ENCODE assay signal across 8 mouse cellular contexts in the genomic region with DNA sequence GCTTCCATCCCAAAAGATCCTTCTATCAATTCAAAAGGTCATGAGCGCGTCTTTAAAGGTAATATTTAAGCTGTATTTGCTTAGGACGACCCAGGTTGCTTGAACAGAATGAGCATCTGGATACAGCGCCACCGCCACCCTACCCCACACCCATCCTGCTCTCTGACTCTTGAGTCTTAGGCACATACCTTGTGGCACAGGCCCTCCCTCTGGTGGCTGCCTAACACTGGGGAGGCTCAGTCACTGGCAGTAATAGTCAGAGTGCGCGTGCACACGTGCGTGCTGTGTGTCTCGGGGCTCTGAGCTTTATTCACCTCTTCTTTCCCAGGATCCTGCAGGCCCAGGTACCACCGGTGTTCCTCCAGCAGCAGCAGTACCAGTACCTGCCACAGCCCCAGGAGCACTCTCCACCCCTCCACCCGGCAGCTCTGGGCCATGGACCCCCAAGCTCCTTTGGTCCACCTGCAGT. TPM values are rescaled to one million over a fixed set of nuclear protein-coding genes. Genes with fewer than 3 reads are reported as not detected.
DNase-seq lines count a peak whose midpoint lies in the region; ATAC-seq and TF ChIP-seq lines count a peak whose summit lies in the region.

No protein-coding gene starts in this region.

- no peak overlapping the region for H3K4me3 ChIP-seq in cerebellum, adult 2 months (replicated peaks; ENCODE audit: insufficient read depth, low read depth, low read length)
- H3K4me3 ChIP-seq in brown adipose tissue, adult 24 weeks (ENCODE audit: insufficient read depth, low read depth, low read length), result peak overlapping the region; percentile 86
- H3K4me3 ChIP-seq in hindbrain, embryonic 14.5 days (replicated peaks; ENCODE audit: low read length), result 0 out of 2 replicates have a peak overlapping the region, but pooled peaks have one; percentile 5
- peak overlapping the region; percentile 96; the same call in 1 of the 2 replicates for H3K4me3 ChIP-seq in midbrain, embryonic 10.5 days

- ATAC-seq in hindbrain, embryonic 14.5 days (ENCODE audit: low FRiP score), result no peak

- H3K27me3 ChIP-seq in cerebellum, adult 2 months (ENCODE audit: control insufficient read depth, insufficient read depth, low read length), result no peaks in the 10 kb centered on the region
- H3K27me3 ChIP-seq in hindbrain, embryonic 14.5 days (ENCODE audit: control insufficient read depth, insufficient read depth, low read length), result no peaks in the 10 kb centered on the region
- H3K27me3 ChIP-seq in midbrain, embryonic 10.5 days (ENCODE audit: low read depth, poor library complexity, severe bottlenecking), result no peaks in the 10 kb centered on the region

- WGBS in cerebellum, adult 2 months, result 83% methylated on average over 12 of the region's 12 CpGs
- WGBS in hindbrain, embryonic 14.5 days, result 80% methylated on average over 12 of the region's 12 CpGs
- 84% methylated on average over 12 of the region's 12 CpGs for WGBS in midbrain, embryonic 10.5 days

- 0 out of 2 replicates have a peak overlapping the region, but pooled peaks have one; percentile 0 for H3K27ac ChIP-seq in cerebellum, adult 2 months (ENCODE audit: insufficient read depth, low read length)
- peak overlapping the region; percentile 97 for H3K27ac ChIP-seq in brown adipose tissue, adult 24 weeks (replicated peaks; ENCODE audit: low read depth, low read length)
- H3K27ac ChIP-seq in hindbrain, embryonic 14.5 days, result peak overlapping the region; percentile 57
- peak overlapping the region; percentile 50 for H3K27ac ChIP-seq in midbrain, embryonic 10.5 days (replicated peaks)

- H3K9ac ChIP-seq in hindbrain, embryonic 14.5 days, result no peak overlapping the region

- peak; percentile 4; the same call in 1 of the 2 replicates for TF ChIP-seq CTCF in cerebellum, adult 2 months (IDR thresholded peaks at IDR 0.05; ENCODE audit: borderline replicate concordance, insufficient read depth, low read depth, low read length)

- peaks cover 84% of the 10 kb centered on the region for H3K36me3 ChIP-seq in hindbrain, embryonic 14.5 days (replicated peaks; ENCODE audit: control insufficient read depth, insufficient read depth)
- H3K36me3 ChIP-seq in midbrain, embryonic 10.5 days, result peaks cover 86% of the 10 kb centered on the region

- no peak for DNase-seq in cerebellum, adult 2 months
- no peak for DNase-seq in cerebellum, postnatal 36 days
- no peak for DNase-seq in hindbrain, embryonic 14.5 days (ENCODE audit: low spot score)
- DNase-seq in midbrain, embryonic 10.5 days (ENCODE audit: low spot score), result no peak
- DNase-seq in left cerebral cortex, postnatal 10 days (ENCODE audit: extremely low spot score in 1 of 2, low spot score in 2 of 2), result no peak
- no peak for DNase-seq in layer of hippocampus, adult 8-10 months (ENCODE audit: low spot score in 2 of 2)
- DNase-seq in left cerebral cortex, postnatal 14 days (ENCODE audit: low spot score in 2 of 2), result no peak

- H3K9me3 ChIP-seq in hindbrain, embryonic 14.5 days (ENCODE audit: control insufficient read depth, low read length), result no peaks in the 10 kb centered on the region
- no peaks in the 10 kb centered on the region for H3K9me3 ChIP-seq in midbrain, embryonic 10.5 days (replicated peaks)

- H3K4me1 ChIP-seq in cerebellum, adult 2 months (ENCODE audit: control insufficient read depth, insufficient read depth, low read length), result peaks cover 32% of the 10 kb centered on the region
- H3K4me1 ChIP-seq in brown adipose tissue, adult 24 weeks (ENCODE audit: control insufficient read depth, insufficient read depth, insufficient read length, low read length), result peaks cover 41% of the 10 kb centered on the region
- peaks cover 76% of the 10 kb centered on the region for H3K4me1 ChIP-seq in hindbrain, embryonic 14.5 days (replicated peaks; ENCODE audit: control insufficient read depth, insufficient read depth, low read length)
- peaks cover 92% of the 10 kb centered on the region for H3K4me1 ChIP-seq in midbrain, embryonic 10.5 days

- H3K4me2 ChIP-seq in hindbrain, embryonic 14.5 days (replicated peaks), result peak overlapping the region; percentile 97; the same call in 1 of the 2 replicates

- no peak for TF ChIP-seq POLR2A in cerebellum, adult 2 months (IDR thresholded peaks at IDR 0.05; ENCODE audit: borderline replicate concordance, insufficient read depth, low read length)

- intact Hi-C loops in left cerebral cortex, postnatal 10 days (cut with DNase I), result no loop called here
- intact Hi-C loops in left cerebral cortex, postnatal 14 days (cut with DNase I), result no loop called here

RNA-seq across cellular contexts. Expression of a gene that starts 6.8 kb away (rescaled TPM):
- polyA plus RNA-seq in cerebellum, adult 2 months (2012; rRNA removed), result 23.1 and 24.4 TPM in 2 replicates
- 33.0 and 42.2 TPM in 2 replicates for polyA plus RNA-seq in brown adipose tissue, adult 24 weeks (2012; ENCODE audit: insufficient read depth, insufficient read length, missing spikeins)
- 54.1 and 56.8 TPM in 2 replicates for polyA plus RNA-seq in hindbrain, embryonic 14.5 days (2014; fragmentation: Nextera tagmentation; extraction: Ambion mirVana)
- 60.3 and 71.1 TPM in 2 replicates for polyA plus RNA-seq in midbrain, embryonic 10.5 days (2016; fragmentation: Nextera tagmentation; extraction: Ambion mirVana)
- total RNA-seq in left cerebral cortex, postnatal 10 days (2021), result 10 to 100 TPM; 15.2 to 16.5 TPM
- 10 to 100 TPM; 17.3 to 22.8 (median 20.6) TPM for total RNA-seq in layer of hippocampus, adult 8-10 months (2022)
- 10 to 100 TPM; 16.7 to 19.5 TPM for total RNA-seq in left cerebral cortex, postnatal 14 days (2021)

Comparison
In these comparisons a context has a peak if more than half of its experiments do, and no peak if none do; other contexts are left out.
1. H3K27ac ChIP-seq: peak in every context shown above with its lines; median percentile 97 in brown adipose tissue, adult 24 weeks; 57 in hindbrain, embryonic 14.5 days; 50 in midbrain, embryonic 10.5 days; 0 in cerebellum, adult 2 months.